Mouse (Mus musculus) cerebellum, adult 2 months (tissue): ENCODE results near the gene 2210016F16Rik.

Experiments used
- CTCF ChIP-seq: fragments of 200-500 bp; IDR thresholded peaks from 2 replicates; pipeline ENCODE4 v1.5.1; 2011; ENCODE audit warnings: low read depth, mild to moderate bottlenecking, control low read depth, low read length, moderate library complexity, borderline replicate concordance; ENCODE audit not compliant: insufficient read depth
- POLR2A ChIP-seq: fragments of 200-500 bp; IDR thresholded peaks from 2 replicates; pipeline ENCODE4 v1.6.1; 2011; ENCODE audit warnings: low read length, control low read depth, borderline replicate concordance; ENCODE audit not compliant: insufficient read depth

DNA sequence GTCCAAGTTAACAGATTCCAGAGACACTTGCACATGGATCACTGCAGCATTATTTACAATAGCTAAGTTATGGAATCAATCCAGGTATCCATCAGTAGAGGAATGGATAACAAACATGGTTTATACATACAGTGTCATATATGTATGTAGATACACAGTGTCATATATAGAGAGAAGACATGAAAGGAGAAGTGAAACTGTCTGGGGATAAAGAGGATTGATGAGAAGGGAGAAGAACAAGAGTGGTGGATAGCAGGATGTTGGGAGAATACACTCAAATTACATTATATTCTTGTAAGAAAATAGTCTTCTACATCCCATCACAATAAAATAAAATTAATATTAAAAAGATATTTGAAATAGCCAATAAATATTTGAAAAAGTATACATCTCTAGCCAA is 32.0 kb downstream of the 2210016F16Rik start:
- TF ChIP-seq CTCF, result no peak
- TF ChIP-seq POLR2A, result no peak
